Mouse (Mus musculus) kidney, adult 8-10 months (tissue): ENCODE measurements at regions not wholly inside any gene's neighbourhood (a gene's known extent, or its start where the extent isn't known, plus 50 kb on each side); places are given as distances from the start of the nearest gene placed in this dataset.

ENCODE experiments used
- DNase-seq, 2 experiments: peaks; one replicate each; pipeline ENCODE4 v3.0.0; 2022

- DNase-seq, result peak in 1 of 2 experiments; percentile 11
Measured at GRCm38 (mm10) chr8:46898697-46899445, 87.8 kb upstream of the Enpp6 start.

GRCm38 (mm10) chr8:46900826-46901225 lies 85.9 kb upstream of the Enpp6 start:
- no peak for DNase-seq

GRCm38 (mm10) chr8:46904731-46905130 lies 82.0 kb upstream of the Enpp6 start:
- DNase-seq, result no peak

- DNase-seq, result no peak
Measured at GRCm38 (mm10) chr8:46907390-46907789, 79.3 kb upstream of the Enpp6 start.

GRCm38 (mm10) chr8:46908186-46908585 lies 78.5 kb upstream of the Enpp6 start:
- no peak for DNase-seq

GRCm38 (mm10) chr8:46913956-46914355 lies 72.7 kb upstream of the Enpp6 start:
- DNase-seq, result no peak

- no peak for DNase-seq
Measured at GRCm38 (mm10) chr8:46920071-46920470, 66.6 kb upstream of the Enpp6 start.

GRCm38 (mm10) chr8:46921075-46921474 lies 65.6 kb upstream of the Enpp6 start:
- no peak for DNase-seq

- DNase-seq, result no peak
Measured at GRCm38 (mm10) chr8:46921585-46921984, 65.1 kb upstream of the Enpp6 start.

- no peak for DNase-seq
Measured at GRCm38 (mm10) chr8:46924787-46925548, 61.7 kb upstream of the Enpp6 start.

- DNase-seq, result no peak
Measured at GRCm38 (mm10) chr8:46928718-46929117, 58.0 kb upstream of the Enpp6 start.

GRCm38 (mm10) chr8:46929678-46930077 lies 57.0 kb upstream of the Enpp6 start:
- no peak for DNase-seq

GRCm38 (mm10) chr8:46931267-46931666 lies 55.4 kb upstream of the Enpp6 start:
- DNase-seq, result no peak

GRCm38 (mm10) chr8:46933256-46933655 lies 53.4 kb upstream of the Enpp6 start:
- no peak for DNase-seq

- no peak for DNase-seq
Measured at GRCm38 (mm10) chr8:46934254-46934653, 52.4 kb upstream of the Enpp6 start.

GRCm38 (mm10) chr8:46934898-46935297 lies 51.8 kb upstream of the Enpp6 start:
- peak; percentile 52 to 75 for DNase-seq

GRCm38 (mm10) chr8:46936039-46936438 lies 50.6 kb upstream of the Enpp6 start:
- no peak for DNase-seq
